Mouse (Mus musculus) liver, adult 2 months (tissue): Measurements from ENCODE around the gene Slc12a1.

Experiments
- CTCF ChIP-seq: fragments of 200-500 bp; IDR thresholded peaks from 2 replicates; pipeline ENCODE4 v1.5.1; 2011; ENCODE audit warnings: low read depth, low read length, control low read depth
- POLR2A ChIP-seq: fragments of 200-500 bp; IDR thresholded peaks from 2 replicates; pipeline ENCODE4 v1.6.1; 2011; ENCODE audit warnings: low read length, control low read depth; ENCODE audit not compliant: insufficient read depth; ENCODE audit errors: extremely low read depth

DNA sequence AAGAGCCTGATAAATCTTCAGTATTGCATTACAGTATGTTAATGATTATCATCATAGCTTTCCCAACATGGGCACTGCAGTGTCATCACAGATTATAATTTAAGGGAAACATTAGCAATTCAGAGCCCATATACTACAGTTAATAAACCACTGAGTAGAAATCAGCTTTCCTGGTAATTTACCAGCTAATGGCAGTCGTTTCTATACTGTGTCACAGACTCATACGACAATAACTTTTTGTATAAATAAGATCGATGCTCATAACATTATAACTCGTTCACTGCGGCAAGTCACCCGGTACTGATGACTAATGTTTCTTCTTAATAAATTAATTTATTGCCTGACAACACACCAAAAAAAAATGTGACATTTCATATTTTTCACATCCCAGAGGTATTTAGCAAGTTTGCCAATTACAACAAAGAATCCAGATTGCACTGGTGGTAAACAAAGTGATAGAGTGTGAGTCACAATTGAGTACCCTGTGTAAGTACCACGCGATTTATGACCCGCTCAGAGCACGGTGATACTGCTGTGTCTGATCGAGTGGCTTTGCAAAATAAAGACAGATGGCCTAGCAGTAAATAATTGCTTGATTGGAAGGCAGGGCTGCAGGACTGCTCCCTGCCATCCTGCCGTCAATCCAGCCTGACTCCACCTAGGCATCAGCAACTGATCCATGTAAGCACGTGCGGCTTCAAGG, 56.7 kb downstream of the Slc12a1 start:
- TF ChIP-seq POLR2A: no peak
- no peak for TF ChIP-seq CTCF
